Mouse (Mus musculus): ENCODE results near the gene Dnase1l3. TPM values are rescaled to one million over a fixed set of nuclear protein-coding genes. Genes with fewer than 3 reads are reported as not detected.

Dnase1l3 gene
- 0.04 TPM in 1 of 2 replicates, not detected in the other for polyA plus RNA-seq (2016; fragmentation: Nextera tagmentation; extraction: Ambion mirVana)

DNA sequence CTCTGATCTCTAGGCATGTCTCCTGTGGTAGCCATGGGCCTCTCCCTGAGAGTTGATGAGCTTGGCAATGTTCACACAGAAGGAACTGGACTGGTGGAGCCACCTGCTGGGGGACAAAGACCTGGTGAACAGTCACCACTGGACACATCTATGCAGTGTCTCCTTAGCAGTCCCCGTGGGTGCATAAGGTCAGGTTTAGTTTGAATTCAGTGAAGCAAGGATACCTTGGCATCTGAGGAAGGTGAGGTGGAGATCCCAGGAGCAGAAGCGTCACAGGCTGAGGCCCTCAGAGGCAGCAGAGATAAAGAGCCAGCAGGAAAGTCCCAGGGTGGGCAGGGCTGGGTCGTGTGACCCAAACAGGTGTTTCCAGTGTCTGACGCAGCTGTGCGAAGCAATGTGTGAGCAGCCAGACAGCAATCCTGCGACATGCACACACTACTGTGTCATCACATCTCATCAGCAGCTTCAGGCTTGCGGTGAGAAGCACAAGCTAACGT, at the start of gene Dnase1l3:
Gene Dnase1l3 (minus strand): TSS at position 303 of the 497 bp plus-strand sequence.
- Histone ChIP-seq H3K27me3 (replicated peaks) (peaks cover 10% of the 10 kb centered on the region), H3K9me3 (replicated peaks) (no peaks in the 10 kb centered on the region), H3K4me1 (replicated peaks) (no peaks in the 10 kb centered on the region), H3K36me3 (no peaks in the 10 kb centered on the region), H3K9ac (no peak within 1 kb of the TSS), H3K4me2 (no peak within 1 kb of the TSS), H3K27ac (ENCODE audit: poor library complexity, severe bottlenecking) (no peak within 1 kb of the TSS), H3K4me3 (no peak within 1 kb of the TSS)
- WGBS = 60% methylated on average over 8 of the region's 8 CpGs
- no peak for ATAC-seq (ENCODE audit: insufficient number of reproducible peaks, low FRiP score)

DNA sequence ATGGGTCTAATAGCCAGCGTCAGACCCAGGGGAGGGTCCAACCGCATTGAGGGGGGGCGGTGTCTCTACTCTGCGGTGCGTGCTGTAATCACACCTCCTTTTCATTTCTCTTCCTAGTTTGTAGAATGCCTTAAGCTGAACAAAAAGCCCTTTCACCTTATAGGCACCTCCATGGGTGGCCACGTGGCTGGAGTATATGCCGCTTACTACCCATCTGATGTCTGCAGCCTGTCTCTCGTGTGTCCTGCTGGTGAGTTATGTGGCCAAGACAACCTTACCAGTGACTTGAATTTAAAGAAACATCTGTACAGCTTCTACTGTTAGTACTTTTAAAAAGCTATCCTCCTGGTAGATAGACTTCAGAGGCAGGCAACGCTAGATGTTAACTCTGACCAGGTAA, 48.2 kb upstream of the Dnase1l3 start:
- 91% methylated on average over 9 of the region's 9 CpGs for WGBS
- no peak for ATAC-seq (ENCODE audit: insufficient number of reproducible peaks, low FRiP score)
- Histone ChIP-seq H3K27ac (ENCODE audit: poor library complexity, severe bottlenecking) (no peak overlapping the region), H3K4me2 (no peak overlapping the region), H3K9ac (no peak overlapping the region), H3K27me3 (replicated peaks) (no peaks in the 10 kb centered on the region), H3K36me3 (peaks cover 8% of the 10 kb centered on the region; the same call in 1 of the 2 replicates), H3K4me1 (replicated peaks) (no peaks in the 10 kb centered on the region), H3K9me3 (replicated peaks) (no peaks in the 10 kb centered on the region), H3K4me3 (no peak overlapping the region)

DNA sequence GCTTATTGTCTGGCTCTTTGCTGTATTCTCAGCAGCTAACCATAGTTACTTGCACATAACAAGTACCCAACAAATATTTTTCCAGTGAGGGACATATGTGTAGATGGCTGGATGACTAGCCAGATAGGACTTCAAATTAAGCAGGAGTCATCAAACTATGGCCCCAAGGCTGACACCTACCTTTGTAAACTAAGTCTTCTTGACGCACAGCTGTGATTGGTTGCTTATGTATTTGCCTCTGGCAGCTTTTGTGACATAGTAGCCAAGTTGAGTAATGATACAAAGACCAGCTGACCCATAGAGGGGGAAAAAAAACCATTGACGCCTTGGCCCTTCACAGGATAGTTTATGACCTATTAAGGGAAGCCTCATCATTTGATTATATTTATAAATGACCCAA, 47.7 kb upstream of the Dnase1l3 start:
- Histone ChIP-seq H3K4me3 (no peak overlapping the region), H3K9me3 (replicated peaks) (no peaks in the 10 kb centered on the region), H3K27me3 (replicated peaks) (no peaks in the 10 kb centered on the region), H3K4me2 (no peak overlapping the region), H3K4me1 (replicated peaks) (no peaks in the 10 kb centered on the region), H3K9ac (no peak overlapping the region), H3K27ac (ENCODE audit: poor library complexity, severe bottlenecking) (no peak overlapping the region), H3K36me3 (peaks cover 7% of the 10 kb centered on the region; the same call in 1 of the 2 replicates)
- ATAC-seq (ENCODE audit: insufficient number of reproducible peaks, low FRiP score) = no peak
- WGBS = 82% methylated on average over 2 of the region's 2 CpGs

DNA sequence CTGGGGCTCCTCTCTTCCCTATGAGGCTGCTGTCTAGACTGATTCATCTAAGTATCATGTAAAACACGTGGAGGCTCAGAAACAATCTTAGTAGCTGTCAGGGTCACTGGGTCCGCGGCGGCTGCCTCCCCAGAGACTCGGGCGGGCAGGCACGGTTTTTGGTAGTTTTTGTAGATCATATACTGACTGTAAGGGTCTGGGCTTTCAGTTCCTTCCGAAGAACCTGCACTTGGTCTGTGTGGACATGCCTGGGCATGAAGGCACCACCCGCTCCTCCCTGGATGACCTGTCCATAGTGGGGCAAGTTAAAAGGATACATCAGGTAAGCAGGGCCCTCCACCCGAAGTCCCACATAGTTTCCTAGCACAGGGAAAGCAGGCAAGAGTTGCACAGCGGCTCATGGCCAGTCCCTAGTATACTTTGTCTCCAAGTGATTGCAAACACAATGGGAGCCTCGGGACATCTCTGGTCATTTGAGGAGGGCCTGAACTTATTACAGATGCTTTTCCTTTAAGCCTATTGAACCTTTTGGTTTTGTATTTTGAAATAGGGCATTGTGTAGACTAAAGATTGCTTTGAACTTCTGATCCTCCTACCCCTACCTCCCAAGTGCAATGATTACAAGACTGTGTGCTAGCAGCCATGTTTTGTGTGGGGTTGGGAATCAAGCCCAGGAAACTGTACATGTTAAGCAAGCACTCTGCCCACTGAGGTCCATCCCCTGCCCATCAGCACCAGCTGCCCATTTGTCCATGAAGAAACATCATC, 46.7 kb upstream of the Dnase1l3 start:
- WGBS = 85% methylated on average over 12 of the region's 12 CpGs
- no peak overlapping the region for H3K4me3 ChIP-seq
- H3K4me2 ChIP-seq = no peak overlapping the region
- H3K27ac ChIP-seq (ENCODE audit: poor library complexity, severe bottlenecking) = no peak overlapping the region
- ATAC-seq (ENCODE audit: insufficient number of reproducible peaks, low FRiP score) = no peak
- H3K9me3 ChIP-seq (replicated peaks) = no peaks in the 10 kb centered on the region
- H3K9ac ChIP-seq = no peak overlapping the region
- no peaks in the 10 kb centered on the region for H3K27me3 ChIP-seq (replicated peaks)
- no peaks in the 10 kb centered on the region for H3K36me3 ChIP-seq
- H3K4me1 ChIP-seq (replicated peaks) = no peaks in the 10 kb centered on the region

DNA sequence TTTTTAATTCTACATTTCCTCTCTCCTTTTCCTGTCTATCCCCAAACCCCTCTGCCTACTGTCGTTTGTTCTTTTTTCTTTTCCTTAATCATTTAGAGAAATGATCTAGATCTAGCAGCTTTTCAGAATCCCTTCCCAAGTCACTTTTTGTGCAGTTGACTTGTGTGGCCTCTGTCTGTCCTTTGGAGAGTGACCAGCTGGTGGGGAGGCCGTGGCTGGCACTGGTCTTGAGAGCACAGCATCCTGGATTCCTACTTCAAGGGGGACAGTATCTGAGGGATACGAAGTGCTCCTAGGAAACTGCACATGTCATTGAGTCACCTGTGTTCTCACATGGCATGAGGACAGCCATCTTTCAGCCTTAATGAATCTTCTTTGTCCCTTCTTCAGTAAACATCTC, 45.8 kb upstream of the Dnase1l3 start:
- ATAC-seq (ENCODE audit: insufficient number of reproducible peaks, low FRiP score) = no peak
- 61% methylated on average over 3 of the region's 3 CpGs for WGBS
- no peak overlapping the region for H3K27ac ChIP-seq (ENCODE audit: poor library complexity, severe bottlenecking)

DNA sequence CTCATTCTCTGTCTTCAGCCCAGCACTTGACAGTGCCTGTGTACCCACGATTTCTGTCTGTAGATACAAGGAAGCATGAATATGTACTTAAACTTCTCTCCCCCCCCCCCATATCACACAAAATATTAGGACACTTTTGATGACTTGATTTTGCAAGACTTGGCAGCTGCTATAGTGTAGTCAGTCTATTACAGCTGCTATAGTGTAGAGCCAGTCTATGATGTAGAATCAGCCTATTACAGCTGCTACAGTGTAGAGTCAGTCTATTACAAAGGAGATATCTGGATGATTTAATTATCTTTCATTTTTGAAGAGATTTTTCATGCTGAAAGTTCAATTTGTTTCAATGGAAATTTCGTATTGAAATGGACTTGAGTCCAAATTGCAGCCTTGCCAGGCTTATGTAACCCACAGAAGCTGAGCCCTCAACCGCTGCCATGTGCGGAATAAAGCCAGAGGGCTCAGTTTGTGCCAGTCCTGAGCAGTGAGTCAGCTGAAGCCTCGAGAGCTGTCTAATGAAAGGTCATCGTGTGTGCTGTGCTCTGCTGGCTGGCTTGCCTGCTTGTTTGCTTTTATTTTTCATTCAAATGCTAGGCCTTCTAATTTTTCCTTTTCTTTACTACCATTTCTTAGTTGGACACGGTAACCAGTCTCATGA, 44.5 kb upstream of the Dnase1l3 start:
- Histone ChIP-seq H3K9me3 (replicated peaks) (no peaks in the 10 kb centered on the region), H3K4me3 (no peak overlapping the region), H3K4me2 (no peak overlapping the region), H3K27me3 (replicated peaks) (no peaks in the 10 kb centered on the region), H3K36me3 (no peaks in the 10 kb centered on the region), H3K9ac (no peak overlapping the region), H3K4me1 (replicated peaks) (no peaks in the 10 kb centered on the region), H3K27ac (ENCODE audit: poor library complexity, severe bottlenecking) (no peak overlapping the region)
- no peak for ATAC-seq (ENCODE audit: insufficient number of reproducible peaks, low FRiP score)
- 76% methylated on average over 7 of the region's 7 CpGs for WGBS

More for the DNA sequence above, 45.8 kb upstream of the Dnase1l3 start:
- Histone ChIP-seq H3K36me3 (no peaks in the 10 kb centered on the region), H3K4me3 (no peak overlapping the region), H3K9me3 (replicated peaks) (no peaks in the 10 kb centered on the region), H3K27me3 (replicated peaks) (no peaks in the 10 kb centered on the region), H3K4me1 (replicated peaks) (no peaks in the 10 kb centered on the region), H3K9ac (no peak overlapping the region), H3K4me2 (no peak overlapping the region)

DNA sequence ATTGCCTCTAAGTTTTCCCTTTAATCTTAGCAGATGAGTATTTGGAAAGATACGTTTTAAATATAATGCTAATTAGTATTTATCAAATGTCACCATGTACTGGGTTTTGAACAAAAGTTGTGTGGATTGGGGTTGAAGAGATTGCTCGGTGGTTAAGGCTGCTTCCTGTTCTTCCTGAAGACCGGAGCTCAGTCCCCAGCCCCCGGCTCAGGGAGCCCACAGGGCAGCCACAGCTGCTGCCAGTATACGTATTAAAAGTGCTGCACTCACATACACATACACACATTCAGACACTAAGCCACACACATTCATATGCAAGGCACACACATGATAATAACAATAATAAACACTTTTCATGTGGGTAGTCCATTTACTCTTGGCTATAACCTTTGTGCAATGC, 43.8 kb upstream of the Dnase1l3 start:
- WGBS = 63% methylated on average over 5 of the region's 5 CpGs

DNA sequence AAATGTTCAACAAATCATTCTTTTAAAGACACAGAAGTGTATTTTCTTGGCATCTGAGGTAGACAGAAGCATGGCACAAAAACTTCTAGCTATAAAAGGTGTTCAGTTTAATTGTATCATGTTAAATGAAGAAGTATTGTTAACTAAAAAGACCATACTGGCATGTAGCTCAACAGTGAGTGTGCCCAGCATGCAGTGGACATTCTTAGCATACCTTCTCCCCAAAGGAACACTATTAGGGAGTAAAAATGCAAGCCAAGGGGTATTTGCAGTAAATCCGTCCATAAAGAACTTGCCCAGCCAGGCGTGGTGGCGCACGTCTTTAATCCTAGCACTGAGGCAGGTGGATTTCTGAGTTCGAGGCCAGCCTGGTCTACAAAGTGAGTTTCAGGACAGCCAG, 42.0 kb upstream of the Dnase1l3 start:
- WGBS = 69% methylated on average over 5 of the region's 5 CpGs
- Histone ChIP-seq H3K27me3 (replicated peaks) (no peaks in the 10 kb centered on the region), H3K4me2 (no peak overlapping the region), H3K36me3 (no peaks in the 10 kb centered on the region), H3K9ac (no peak overlapping the region), H3K4me3 (no peak overlapping the region), H3K9me3 (replicated peaks) (no peaks in the 10 kb centered on the region), H3K27ac (ENCODE audit: poor library complexity, severe bottlenecking) (no peak overlapping the region), H3K4me1 (replicated peaks) (no peaks in the 10 kb centered on the region)
- ATAC-seq (ENCODE audit: insufficient number of reproducible peaks, low FRiP score) = no peak

More for the DNA sequence above, 43.8 kb upstream of the Dnase1l3 start:
- no peaks in the 10 kb centered on the region for H3K4me1 ChIP-seq (replicated peaks)
- no peaks in the 10 kb centered on the region for H3K27me3 ChIP-seq (replicated peaks)
- H3K27ac ChIP-seq (ENCODE audit: poor library complexity, severe bottlenecking) = no peak overlapping the region
- no peaks in the 10 kb centered on the region for H3K36me3 ChIP-seq
- no peak overlapping the region for H3K4me2 ChIP-seq
- no peaks in the 10 kb centered on the region for H3K9me3 ChIP-seq (replicated peaks)
- ATAC-seq (ENCODE audit: insufficient number of reproducible peaks, low FRiP score) = no peak
- H3K9ac ChIP-seq = no peak overlapping the region
- H3K4me3 ChIP-seq = no peak overlapping the region

DNA sequence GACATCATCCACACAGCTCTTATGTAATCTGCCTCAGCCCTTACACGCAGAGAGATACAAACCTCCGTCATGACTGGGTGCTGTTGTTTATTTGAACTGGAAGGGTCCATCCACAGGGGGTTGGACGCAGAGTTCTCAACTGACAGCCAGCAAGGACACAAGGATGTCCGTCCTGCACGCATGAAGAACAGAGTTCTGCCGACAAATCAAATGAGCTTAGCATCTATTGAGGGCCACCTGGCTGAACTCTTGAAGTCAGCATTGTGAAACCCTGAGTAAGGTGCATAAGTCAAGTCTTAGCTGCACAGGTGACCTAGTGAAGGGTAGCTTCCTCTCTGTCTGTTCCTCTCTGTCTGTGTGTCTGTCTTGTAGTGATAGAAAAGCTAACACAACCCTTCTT, 41.6 kb upstream of the Dnase1l3 start:
- no peak for ATAC-seq (ENCODE audit: insufficient number of reproducible peaks, low FRiP score)
- no peak overlapping the region for H3K4me2 ChIP-seq
- H3K27me3 ChIP-seq (replicated peaks) = no peaks in the 10 kb centered on the region
- H3K36me3 ChIP-seq = no peaks in the 10 kb centered on the region
- 81% methylated on average over 6 of the region's 6 CpGs for WGBS
- no peaks in the 10 kb centered on the region for H3K9me3 ChIP-seq (replicated peaks)
- H3K27ac ChIP-seq (ENCODE audit: poor library complexity, severe bottlenecking) = no peak overlapping the region
- no peak overlapping the region for H3K9ac ChIP-seq
- H3K4me1 ChIP-seq (replicated peaks) = no peaks in the 10 kb centered on the region
- no peak overlapping the region for H3K4me3 ChIP-seq

DNA sequence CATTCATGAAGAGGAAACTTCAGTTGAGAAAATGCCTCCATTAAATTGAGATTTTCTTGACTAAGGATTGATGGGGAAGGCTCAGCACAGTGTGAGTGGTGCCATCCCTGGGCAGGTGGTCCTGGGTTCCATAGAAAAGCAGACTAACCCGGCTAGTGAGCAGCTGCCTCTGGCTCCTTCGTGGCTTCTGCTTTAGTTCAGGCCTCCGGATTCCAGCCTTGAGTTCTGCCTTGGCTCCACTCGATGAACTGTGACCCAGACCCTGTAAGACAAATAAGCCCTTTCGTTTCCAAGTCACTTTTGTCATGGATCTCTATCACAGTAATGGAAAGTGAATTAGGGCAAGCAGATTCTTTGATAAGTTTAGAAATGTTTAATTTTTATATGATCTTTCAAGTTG, 40.2 kb upstream of the Dnase1l3 start:
- Histone ChIP-seq H3K9ac (no peak overlapping the region), H3K9me3 (replicated peaks) (no peaks in the 10 kb centered on the region), H3K4me3 (no peak overlapping the region), H3K4me1 (replicated peaks) (peaks cover 9% of the 10 kb centered on the region), H3K36me3 (no peaks in the 10 kb centered on the region), H3K27ac (ENCODE audit: poor library complexity, severe bottlenecking) (no peak overlapping the region), H3K27me3 (replicated peaks) (no peaks in the 10 kb centered on the region), H3K4me2 (no peak overlapping the region)
- 78% methylated on average over 5 of the region's 5 CpGs for WGBS
- ATAC-seq (ENCODE audit: insufficient number of reproducible peaks, low FRiP score) = no peak

DNA sequence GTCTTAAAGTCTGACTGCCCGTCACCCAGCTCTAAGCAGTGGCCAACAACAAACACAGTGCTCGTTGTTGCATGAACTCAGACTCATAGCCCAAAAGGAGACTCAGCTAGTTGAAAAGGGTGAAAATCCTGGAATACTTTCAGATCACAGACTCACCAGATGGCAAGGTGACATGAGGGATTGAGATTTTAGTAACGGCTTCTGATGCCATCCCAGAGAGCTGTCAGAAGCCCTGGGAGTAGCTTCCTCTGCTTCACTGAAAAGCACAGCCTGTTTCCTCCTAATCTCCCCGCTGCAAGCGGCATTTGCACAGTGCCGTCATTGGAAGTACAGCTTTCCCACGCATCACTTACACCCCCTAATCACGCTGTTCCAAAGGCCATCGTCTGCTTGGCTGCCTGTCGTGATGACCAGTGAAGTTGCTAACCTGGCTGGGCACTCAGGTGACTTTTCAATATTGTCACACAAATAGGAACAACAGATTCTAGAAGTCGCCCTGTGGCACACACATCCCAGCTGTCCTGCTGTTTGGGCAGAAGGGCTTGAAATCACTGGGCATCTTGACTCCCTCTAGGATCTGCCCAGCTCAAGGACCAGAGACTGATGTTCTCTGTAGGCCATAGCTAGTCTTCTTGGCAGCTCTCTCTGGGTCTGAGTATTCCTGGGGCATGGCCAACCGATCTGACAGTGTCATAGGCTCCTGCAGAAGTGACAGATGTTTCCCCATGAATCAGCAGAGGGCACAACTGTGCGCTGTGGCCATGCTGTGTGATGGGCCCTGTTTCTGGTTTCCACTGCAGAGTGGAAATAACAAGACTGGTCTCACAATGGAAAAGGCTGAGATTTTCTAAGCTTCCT, 37.9 kb upstream of the Dnase1l3 start:
- no peaks in the 10 kb centered on the region for H3K36me3 ChIP-seq
- H3K27ac ChIP-seq (ENCODE audit: poor library complexity, severe bottlenecking) = no peak overlapping the region
- no peaks in the 10 kb centered on the region for H3K27me3 ChIP-seq (replicated peaks)
- H3K4me2 ChIP-seq = no peak overlapping the region
- H3K4me3 ChIP-seq = no peak overlapping the region
- H3K9ac ChIP-seq = no peak overlapping the region
- ATAC-seq (ENCODE audit: insufficient number of reproducible peaks, low FRiP score) = no peak
- no peaks in the 10 kb centered on the region for H3K9me3 ChIP-seq (replicated peaks)
- 70% methylated on average over 13 of the region's 13 CpGs for WGBS
- H3K4me1 ChIP-seq (replicated peaks) = peaks cover 14% of the 10 kb centered on the region

All from heart, embryonic 12.5 days (tissue).